Mouse (Mus musculus): ENCODE measurements around the gene Gm2663.
"Not testable (repeated sequence)": the region's sequence is repeated elsewhere in the genome, so short reads cannot be mapped to it uniquely, and the experiment has no call there.

Gm2663 gene

GRCm38 (mm10) chr6:40999379-40999778 is at the start of gene Gm2663:
Gene Gm2663, minus strand, starts transcription at chr6:40999479.
- not testable (repeated sequence) for DNase-seq (ENCODE audit: low spot score in 2 of 2)

- DNase-seq (ENCODE audit: low spot score in 2 of 2), result no peak
These were observed 49.3 kb upstream of the Gm2663 start for GRCm38 (mm10) chr6:41048602-41049001.

- no peak for DNase-seq (ENCODE audit: low spot score in 2 of 2)
These were observed 48.7 kb upstream of the Gm2663 start for GRCm38 (mm10) chr6:41047961-41048360.

- peak; percentile 9 to 17 for DNase-seq (ENCODE audit: low spot score in 2 of 2)
These were observed 47.9 kb upstream of the Gm2663 start for GRCm38 (mm10) chr6:41047202-41047601.

GRCm38 (mm10) chr6:41046553-41046952 is 47.3 kb upstream of the Gm2663 start:
- no peak for DNase-seq (ENCODE audit: low spot score in 2 of 2)

GRCm38 (mm10) chr6:41044753-41045152 is 45.5 kb upstream of the Gm2663 start:
- DNase-seq (ENCODE audit: low spot score in 2 of 2), result no peak

GRCm38 (mm10) chr6:41044314-41044713 is 45.0 kb upstream of the Gm2663 start:
- DNase-seq (ENCODE audit: low spot score in 2 of 2), result no peak

GRCm38 (mm10) chr6:41035409-41035808 is 36.1 kb upstream of the Gm2663 start, which contains the start of gene 2210010C04Rik:
Gene 2210010C04Rik, minus strand, starts transcription at chr6:41035509.
- DNase-seq (ENCODE audit: low spot score in 2 of 2), result no peak

- DNase-seq (ENCODE audit: low spot score in 2 of 2), result no peak
These were observed 33.5 kb upstream of the Gm2663 start for GRCm38 (mm10) chr6:41032802-41033201.

GRCm38 (mm10) chr6:41032231-41032630 is 33.0 kb upstream of the Gm2663 start:
- no peak for DNase-seq (ENCODE audit: low spot score in 2 of 2)

- no peak for DNase-seq (ENCODE audit: low spot score in 2 of 2)
These were observed 31.5 kb upstream of the Gm2663 start for GRCm38 (mm10) chr6:41030821-41031220.

- DNase-seq (ENCODE audit: low spot score in 2 of 2), result no peak
These were observed 27.8 kb upstream of the Gm2663 start for GRCm38 (mm10) chr6:41027053-41027452.

- no peak for DNase-seq (ENCODE audit: low spot score in 2 of 2)
These were observed 26.8 kb upstream of the Gm2663 start for GRCm38 (mm10) chr6:41025873-41026650.

- DNase-seq (ENCODE audit: low spot score in 2 of 2), result no peak
These were observed 19.9 kb upstream of the Gm2663 start for GRCm38 (mm10) chr6:41019140-41019539.

GRCm38 (mm10) chr6:41018629-41019028 is 19.4 kb upstream of the Gm2663 start:
- no peak for DNase-seq (ENCODE audit: low spot score in 2 of 2)

GRCm38 (mm10) chr6:41015065-41015464 is 15.8 kb upstream of the Gm2663 start:
- no peak for DNase-seq (ENCODE audit: low spot score in 2 of 2)

GRCm38 (mm10) chr6:40964454-40964853 is 34.8 kb downstream of the Gm2663 start, which contains the start of gene 1810009J06Rik:
Gene 1810009J06Rik, plus strand, starts transcription at chr6:40964754.
- not testable (repeated sequence) for DNase-seq (ENCODE audit: low spot score in 2 of 2)

- no peak for DNase-seq (ENCODE audit: low spot score in 2 of 2)
These were observed 45.6 kb downstream of the Gm2663 start for GRCm38 (mm10) chr6:40953716-40954115.

- no peak for DNase-seq (ENCODE audit: low spot score in 2 of 2)
These were observed 47.5 kb downstream of the Gm2663 start, which contains the start of gene Gm4744 for GRCm38 (mm10) chr6:40951770-40952169. Gene Gm4744, minus strand, starts transcription at chr6:40951870.
